Mouse (Mus musculus) heart, embryonic 15.5 days (tissue): ENCODE measurements around the gene Cxcl5. TPM values are rescaled to one million over a fixed set of nuclear protein-coding genes. Genes with fewer than 3 reads are reported as not detected.
A peak's percentile ranks its signal among the peaks of the same experiment; 100 is the strongest.

Experiments
- ATAC-seq: fragments of 200-750 bp; cut with Nextera tagmentation; replicated peaks from 2 replicates; pipeline ENCODE4 v1.8.0; 2017; ENCODE audit warnings: low read depth, moderate TSS enrichment; ENCODE audit not compliant: insufficient number of reproducible peaks, insufficient read depth, low FRiP score
- H3K27ac ChIP-seq: fragments of 300-500 bp; sonication (generic); 2 replicates; pipeline ENCODE4 v1.5.1; 2015; ENCODE audit warnings: mild to moderate bottlenecking, inconsistent platforms
- H3K27me3 ChIP-seq: fragments of 300-500 bp; sonication (generic); 2 replicates; pipeline ENCODE4 v1.6.1; 2015; ENCODE audit warnings: inconsistent platforms
- H3K36me3 ChIP-seq: fragments of 300-500 bp; sonication (generic); 2 replicates; pipeline ENCODE4 v1.6.1; 2015; ENCODE audit warnings: mild to moderate bottlenecking, inconsistent platforms
- H3K4me1 ChIP-seq: fragments of 300-500 bp; sonication (generic); replicated peaks from 2 replicates; pipeline ENCODE4 v1.6.1; 2015; ENCODE audit warnings: inconsistent platforms
- H3K4me2 ChIP-seq: fragments of 300-500 bp; sonication (generic); 2 replicates; pipeline ENCODE4 v1.6.1; 2015; ENCODE audit warnings: inconsistent platforms, mild to moderate bottlenecking, moderate library complexity
- H3K4me3 ChIP-seq: fragments of 300-500 bp; sonication (generic); 2 replicates; pipeline ENCODE4 v1.5.1; 2015; ENCODE audit warnings: mild to moderate bottlenecking, inconsistent platforms
- H3K9ac ChIP-seq: fragments of 300-500 bp; sonication (generic); 2 replicates; pipeline ENCODE4 v1.6.1; 2015; ENCODE audit warnings: mild to moderate bottlenecking, inconsistent platforms
- H3K9me3 ChIP-seq: fragments of 300-500 bp; sonication (generic); replicated peaks from 2 replicates; pipeline ENCODE4 v1.6.1; 2016; ENCODE audit warnings: inconsistent platforms
- WGBS: fragments of 180-500 bp; shearing (Covaris S2); methylation state at CpG from one replicate; pipeline ENCODE4 v1.1.7; 2015; ENCODE audit warnings: mixed read lengths; 5-methylcytosine and 5-hydroxymethylcytosine counted together
- polyA plus RNA-seq: library from polyadenylated mRNA; unstranded; fragments of >200 nt; fragmentation: Nextera tagmentation; extraction: Ambion mirVana; gene quantifications from 2 replicates; pipeline ENCODE4 v1.2.1, GENCODE M21; 2015

Cxcl5 gene
- polyA plus RNA-seq, 1 experiment from 2014 or later: not detected

DNA sequence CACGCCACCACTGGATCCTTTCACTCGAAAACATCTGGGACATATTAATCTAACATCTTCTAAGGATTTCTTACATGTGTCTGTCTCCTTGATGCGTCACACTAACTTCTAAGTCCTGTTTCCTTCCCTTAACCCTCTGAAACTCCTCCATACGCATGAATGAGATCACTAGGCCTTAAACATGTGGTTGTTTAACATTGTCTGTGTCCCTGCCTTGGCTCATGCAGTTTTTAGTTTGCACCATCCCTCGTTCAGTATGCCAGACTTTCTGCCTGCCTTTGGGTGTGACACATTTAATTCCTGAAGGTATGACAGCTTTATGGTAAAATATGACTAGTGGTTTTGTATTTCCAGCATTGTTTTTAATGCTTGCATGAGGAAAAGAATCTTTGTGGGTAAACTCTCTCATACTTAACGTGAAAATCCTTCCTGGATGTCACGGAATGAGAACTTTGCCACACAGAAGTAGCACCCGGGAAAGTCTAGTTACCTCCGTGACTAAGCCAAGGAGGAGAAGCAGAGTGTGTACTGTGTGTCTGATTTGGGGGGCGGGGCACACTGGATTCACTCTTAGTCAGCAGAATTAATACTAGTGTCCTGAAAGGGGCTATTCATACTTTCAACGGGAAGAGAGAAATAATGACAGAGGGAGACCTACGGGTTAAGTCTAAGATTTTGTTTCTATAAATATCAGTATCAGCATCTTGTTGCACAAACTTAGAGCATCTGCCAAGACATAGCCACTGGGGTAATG is 4.9 kb downstream of the Cxcl5 start:
- 73% methylated on average over 12 of the region's 12 CpGs for WGBS
- Histone ChIP-seq H3K4me1 (peaks cover 6% of the 10 kb centered on the region), H3K4me3 (no peak overlapping the region), H3K9ac (no peak overlapping the region), H3K27me3 (peaks cover 8% of the 10 kb centered on the region), H3K4me2 (no peak overlapping the region), H3K36me3 (no peaks in the 10 kb centered on the region), H3K9me3 (no peaks in the 10 kb centered on the region), H3K27ac (no peak overlapping the region)
- no peak for ATAC-seq

DNA sequence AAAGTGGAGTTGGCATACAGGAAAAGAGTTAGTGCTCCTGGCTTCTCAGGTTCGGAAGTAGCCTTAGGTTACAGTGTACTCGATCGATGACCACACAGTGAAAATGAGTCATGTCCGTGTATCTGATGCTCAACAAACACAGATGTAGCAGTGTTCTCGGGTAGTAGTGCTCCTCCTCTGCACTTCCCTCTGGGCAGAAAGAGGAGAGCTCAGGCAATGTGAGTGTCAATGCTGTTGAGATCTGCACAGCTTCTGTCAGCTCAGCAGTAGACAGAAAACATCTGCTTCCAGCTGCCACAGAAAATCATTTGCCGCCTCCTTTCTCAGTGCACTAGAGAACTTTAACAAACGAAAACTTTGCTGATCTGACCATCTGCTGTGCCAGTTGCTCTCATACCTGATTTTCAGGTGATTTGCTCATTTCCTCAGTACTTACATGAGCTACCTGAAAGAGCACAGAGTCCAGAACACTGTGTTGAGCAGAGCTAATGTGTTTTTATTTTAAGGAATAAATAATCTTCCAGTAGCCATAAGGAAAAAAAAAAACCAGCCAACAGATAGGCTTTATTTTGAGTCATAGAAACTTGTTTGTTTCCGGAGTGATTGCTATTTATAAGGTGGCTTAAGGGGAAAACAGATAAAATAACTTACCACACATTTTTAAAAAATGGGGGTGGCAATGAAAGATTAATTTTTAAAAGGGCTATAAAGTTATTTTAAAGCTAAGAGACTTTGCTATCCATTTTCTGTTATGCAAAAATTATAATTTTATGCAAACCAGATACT is 6.9 kb downstream of the Cxcl5 start:
- Histone ChIP-seq H3K36me3 (no peaks in the 10 kb centered on the region), H3K4me1 (no peaks in the 10 kb centered on the region), H3K9me3 (no peaks in the 10 kb centered on the region), H3K27ac (no peak overlapping the region), H3K9ac (no peak overlapping the region), H3K4me3 (no peak overlapping the region), H3K27me3 (no peaks in the 10 kb centered on the region), H3K4me2 (no peak overlapping the region)
- no peak for ATAC-seq
- WGBS: 54% methylated on average over 8 of the region's 8 CpGs

DNA sequence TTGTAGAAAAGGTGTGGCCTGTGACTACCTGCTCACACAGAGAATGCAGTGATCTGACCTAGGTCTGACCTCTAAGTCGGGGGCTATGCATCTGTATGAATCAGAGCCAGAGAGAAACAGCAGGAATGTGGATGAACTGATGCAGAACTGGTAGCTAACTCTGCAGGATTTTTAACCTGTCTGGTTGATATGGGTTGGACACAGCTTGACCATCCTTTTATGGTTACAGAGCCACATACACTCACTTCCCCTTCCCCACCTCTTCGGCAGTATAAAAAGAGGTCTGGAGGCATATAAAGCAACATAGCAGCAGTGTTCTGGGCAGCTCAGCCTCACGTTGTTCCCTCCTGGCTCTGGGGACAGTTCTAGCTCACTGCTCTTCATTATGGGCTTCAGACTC is 9.1 kb downstream of the Cxcl5 start, which contains the start of gene Ppbp:
Ppbp (plus strand) TSS at position 301 of the 400 bp plus-strand sequence.
- no peak within 1 kb of the TSS for H3K9ac ChIP-seq
- 0 out of 2 replicates have a peak, but pooled peaks cover 10% of the 10 kb centered on the region for H3K4me1 ChIP-seq
- no peaks in the 10 kb centered on the region for H3K36me3 ChIP-seq
- H3K9me3 ChIP-seq: no peaks in the 10 kb centered on the region
- WGBS: 50% methylated on average over 3 of the region's 3 CpGs
- no peaks in the 10 kb centered on the region for H3K27me3 ChIP-seq
- H3K4me2 ChIP-seq: no peak within 1 kb of the TSS
- no peak within 1 kb of the TSS for H3K4me3 ChIP-seq
- no peak for ATAC-seq
- no peak within 1 kb of the TSS for H3K27ac ChIP-seq

DNA sequence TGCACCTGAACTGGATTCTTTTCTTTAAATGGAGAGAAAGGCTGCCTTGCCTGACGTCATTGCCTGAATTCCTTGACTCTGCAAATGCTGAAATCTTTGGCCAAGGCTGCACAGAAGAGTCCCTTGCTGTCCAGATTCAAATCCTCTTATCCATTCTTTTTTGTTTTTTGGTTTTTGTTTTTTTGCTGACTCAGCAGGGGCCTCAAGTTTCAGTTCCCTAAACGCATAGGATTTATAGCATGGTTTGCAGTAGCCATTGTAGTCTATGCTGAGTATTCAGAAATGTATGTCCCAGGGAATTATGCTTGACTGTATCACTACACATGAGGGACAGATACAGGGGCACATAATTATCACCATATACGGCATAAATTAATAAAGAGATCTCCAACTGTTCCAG is 12.2 kb downstream of the Cxcl5 start:
- Histone ChIP-seq H3K4me1 (0 out of 2 replicates have a peak, but pooled peaks cover 10% of the 10 kb centered on the region), H3K9me3 (no peaks in the 10 kb centered on the region), H3K27me3 (no peaks in the 10 kb centered on the region), H3K36me3 (no peaks in the 10 kb centered on the region), H3K4me2 (no peak overlapping the region), H3K9ac (no peak overlapping the region), H3K4me3 (no peak overlapping the region), H3K27ac (no peak overlapping the region)
- whole genome bisulfite sequencing: 67% methylated on average over 3 of the region's 3 CpGs
- ATAC-seq: no peak

DNA sequence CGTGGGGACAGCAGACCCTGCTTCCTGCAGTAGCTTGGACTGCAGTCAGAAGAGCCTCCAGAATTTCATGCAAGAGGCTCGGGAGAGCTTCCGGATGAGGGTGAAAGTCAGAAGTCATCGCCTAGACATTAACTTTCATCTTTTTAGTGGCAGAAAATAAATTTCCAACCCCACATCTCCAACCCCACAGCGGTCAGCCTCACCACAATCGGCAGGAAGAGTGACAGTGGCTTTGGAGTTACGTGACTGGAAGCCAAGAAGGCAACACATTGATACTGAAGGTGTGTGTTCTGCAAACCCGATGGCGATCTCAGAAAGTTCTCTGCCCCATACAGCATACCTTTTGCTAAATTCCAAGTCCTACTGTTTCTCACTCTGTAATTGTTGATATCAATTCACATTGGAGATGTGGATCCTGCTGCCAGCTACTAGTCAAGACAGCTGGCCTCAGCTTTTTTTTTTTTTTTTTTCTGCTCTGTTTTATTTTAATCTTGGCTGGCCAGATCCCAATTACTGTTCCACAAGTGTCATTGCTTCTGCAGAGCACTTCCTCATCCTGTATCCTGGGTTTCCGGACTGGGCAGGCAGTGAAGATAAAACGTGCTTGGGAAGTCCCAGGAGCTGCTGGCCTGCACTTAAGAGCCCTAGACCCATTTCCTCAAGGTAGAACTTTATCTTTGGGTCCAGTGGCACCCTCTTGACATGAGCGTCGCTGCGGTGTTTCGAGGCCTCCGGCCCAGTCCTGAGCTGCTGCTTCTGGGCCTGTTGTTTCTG is 12.9 kb downstream of the Cxcl5 start, which contains the start of gene Pf4:
Pf4 (plus strand) TSS at position 556 of the 774 bp plus-strand sequence.
- Histone ChIP-seq H3K36me3 (no peaks in the 10 kb centered on the region), H3K4me1 (0 out of 2 replicates have a peak, but pooled peaks cover 10% of the 10 kb centered on the region), H3K9ac (no peak within 1 kb of the TSS), H3K27me3 (no peaks in the 10 kb centered on the region), H3K9me3 (no peaks in the 10 kb centered on the region), H3K4me2 (peak within 1 kb of the TSS; percentile 7; the same call in 1 of the 2 replicates), H3K27ac (no peak within 1 kb of the TSS), H3K4me3 (no peak within 1 kb of the TSS)
- WGBS: 50% methylated on average over 16 of the region's 16 CpGs
- ATAC-seq: peak; percentile 80

DNA sequence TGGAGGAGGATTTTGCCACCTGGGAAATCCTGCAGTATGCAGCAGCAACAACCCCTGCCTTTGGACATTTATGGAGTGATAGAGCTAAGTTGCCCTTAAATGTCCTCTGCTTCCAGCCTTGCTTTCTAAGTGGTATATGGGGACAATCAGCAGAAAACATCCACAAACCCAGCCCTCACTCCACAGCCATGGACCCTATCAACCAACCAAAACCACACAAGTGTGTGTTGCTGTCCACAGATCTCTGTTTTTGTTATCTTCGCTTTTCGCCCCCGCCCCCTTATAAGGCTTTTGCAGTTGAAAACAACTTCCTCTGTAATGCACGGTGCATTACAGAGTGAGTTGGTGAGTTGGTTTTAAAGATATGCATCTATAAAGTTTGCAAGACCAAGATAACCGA is 16.4 kb downstream of the Cxcl5 start:
- H3K36me3 ChIP-seq: no peaks in the 10 kb centered on the region

DNA sequence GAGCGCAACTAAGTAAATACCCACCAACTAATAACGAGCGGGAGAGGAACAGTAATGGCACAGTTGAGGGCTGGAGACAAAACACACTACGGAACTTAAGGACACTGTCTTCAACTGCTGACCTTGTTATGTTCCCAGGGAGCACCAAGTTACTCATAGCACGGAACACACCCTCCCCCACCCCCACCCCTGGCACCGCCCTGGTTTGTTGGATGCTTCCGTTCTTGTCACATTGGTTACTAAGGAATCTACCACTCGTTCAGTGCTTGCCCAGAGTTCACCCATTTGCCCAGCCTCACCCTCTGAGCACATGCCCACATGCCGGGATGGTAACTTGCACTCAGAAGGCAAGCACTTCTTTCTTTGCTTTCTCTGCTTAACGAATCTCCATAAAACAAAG is 18.5 kb downstream of the Cxcl5 start:
- Histone ChIP-seq H3K36me3 (no peaks in the 10 kb centered on the region), H3K4me1 (0 out of 2 replicates have a peak, but pooled peaks cover under 1% of the 10 kb centered on the region)
- WGBS: 82% methylated on average over 10 of the region's 10 CpGs

More for the DNA sequence above, 16.4 kb downstream of the Cxcl5 start:
- no peak for ATAC-seq
- Histone ChIP-seq H3K27ac (no peak overlapping the region), H3K9ac (no peak overlapping the region), H3K4me2 (no peak overlapping the region), H3K9me3 (no peaks in the 10 kb centered on the region), H3K27me3 (no peaks in the 10 kb centered on the region), H3K4me3 (no peak overlapping the region), H3K4me1 (0 out of 2 replicates have a peak, but pooled peaks cover 10% of the 10 kb centered on the region)
- WGBS: 68% methylated on average over 5 of the region's 5 CpGs

DNA sequence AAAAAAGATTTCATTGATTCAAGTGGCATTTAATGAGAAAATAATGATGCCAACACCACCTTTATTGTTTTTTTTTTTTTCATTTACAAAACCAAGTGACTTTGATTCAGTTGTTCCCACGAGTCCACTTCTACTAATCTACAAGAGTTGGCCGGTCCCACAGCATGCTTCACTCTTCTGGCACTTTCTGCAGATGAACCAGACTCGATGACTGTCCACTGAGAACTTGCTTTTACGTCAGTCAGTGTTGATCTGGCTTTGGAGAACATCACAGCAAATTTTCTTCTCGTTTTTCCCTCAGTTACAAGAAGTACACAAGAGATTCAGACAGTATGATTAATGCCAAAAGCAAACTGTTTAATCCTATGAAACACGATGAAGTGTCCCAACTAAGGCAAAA is 19.7 kb downstream of the Cxcl5 start:
- Histone ChIP-seq H3K9ac (no peak overlapping the region), H3K27me3 (no peaks in the 10 kb centered on the region), H3K36me3 (no peaks in the 10 kb centered on the region), H3K9me3 (no peaks in the 10 kb centered on the region), H3K4me1 (no peaks in the 10 kb centered on the region), H3K4me3 (no peak overlapping the region), H3K4me2 (no peak overlapping the region), H3K27ac (no peak overlapping the region)
- WGBS: 73% methylated on average over 6 of the region's 6 CpGs
- ATAC-seq: no peak

More for the DNA sequence above, 18.5 kb downstream of the Cxcl5 start:
- Histone ChIP-seq H3K4me3 (no peak overlapping the region), H3K27ac (no peak overlapping the region), H3K9ac (no peak overlapping the region), H3K27me3 (no peaks in the 10 kb centered on the region), H3K9me3 (no peaks in the 10 kb centered on the region), H3K4me2 (no peak overlapping the region)
- no peak for ATAC-seq

DNA sequence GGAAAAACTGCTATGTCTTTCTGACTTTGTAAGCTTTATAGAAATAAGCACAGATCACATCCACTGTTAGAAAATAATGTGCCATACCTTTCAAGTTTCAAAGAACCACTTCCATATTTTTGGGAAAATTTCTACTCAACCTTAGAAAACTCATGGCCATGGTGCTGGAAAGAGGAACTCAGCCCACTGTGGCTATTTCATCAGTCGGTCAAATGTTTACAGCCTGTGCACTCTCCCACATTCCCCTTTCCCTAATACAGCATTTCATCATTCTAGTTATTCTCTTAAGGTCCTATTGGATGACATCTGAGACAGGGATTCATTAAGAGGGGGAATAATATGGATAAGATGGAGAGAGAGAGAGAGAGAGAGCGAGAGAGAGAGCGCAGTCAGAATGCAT is 24.5 kb downstream of the Cxcl5 start:
- Histone ChIP-seq H3K36me3 (no peaks in the 10 kb centered on the region), H3K27ac (no peak overlapping the region), H3K4me2 (no peak overlapping the region), H3K4me3 (no peak overlapping the region), H3K27me3 (no peaks in the 10 kb centered on the region), H3K9ac (no peak overlapping the region), H3K9me3 (no peaks in the 10 kb centered on the region), H3K4me1 (peaks cover 4% of the 10 kb centered on the region)
- ATAC-seq: no peak
- WGBS: 81% methylated on average over 3 of the region's 3 CpGs

DNA sequence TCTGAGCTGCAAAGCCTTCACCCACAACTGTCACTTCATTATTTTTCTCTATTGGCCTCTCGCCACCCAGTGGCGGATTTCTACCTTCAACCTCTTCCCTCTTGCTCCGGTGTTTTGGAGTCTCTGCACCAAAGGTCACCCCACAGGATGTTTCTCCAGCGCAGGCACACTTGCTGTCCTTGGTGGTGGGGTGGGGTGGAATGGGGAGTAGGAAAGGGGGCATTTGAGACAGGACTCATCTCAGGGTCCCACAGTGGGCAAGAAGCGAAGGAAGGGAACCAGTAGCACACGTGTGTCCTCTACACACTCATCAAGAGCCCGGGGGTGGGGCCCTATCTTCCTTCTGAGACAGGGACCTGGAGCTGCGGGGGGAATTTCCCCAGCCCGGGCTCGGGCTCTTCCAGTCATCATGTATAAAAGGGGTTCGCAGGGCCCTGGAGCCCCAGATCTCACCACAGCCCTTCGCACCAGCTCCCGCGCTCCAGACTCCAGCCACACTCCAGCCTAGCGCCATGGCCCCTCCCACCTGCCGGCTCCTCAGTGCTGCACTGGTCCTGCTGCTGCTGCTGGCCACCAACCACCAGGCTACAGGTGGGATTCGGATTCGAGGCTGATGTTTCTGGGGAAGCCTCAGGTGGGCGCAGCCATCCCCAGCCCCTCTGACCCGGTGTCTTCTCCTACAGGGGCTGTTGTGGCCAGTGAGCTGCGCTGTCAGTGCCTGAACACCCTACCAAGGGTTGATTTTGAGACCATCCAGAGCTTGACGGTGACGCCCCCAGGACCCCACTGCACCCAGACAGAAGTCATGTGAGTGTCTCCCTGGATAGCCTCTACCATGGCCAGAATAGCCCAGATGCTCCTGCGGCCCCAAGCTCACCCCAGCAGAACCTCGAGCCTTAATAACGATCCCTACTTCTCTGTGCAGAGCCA is 26.8 kb downstream of the Cxcl5 start, which contains the start of gene Cxcl3:
Cxcl3 (plus strand) TSS at position 445 of the 930 bp plus-strand sequence.
- Histone ChIP-seq H3K36me3 (no peaks in the 10 kb centered on the region), H3K9me3 (no peaks in the 10 kb centered on the region), H3K4me1 (peaks cover 4% of the 10 kb centered on the region), H3K27me3 (no peaks in the 10 kb centered on the region), H3K9ac (peak within 1 kb of the TSS; percentile 19; the same call in 1 of the 2 replicates), H3K27ac (no peak within 1 kb of the TSS), H3K4me3 (peak within 1 kb of the TSS; percentile 48), H3K4me2 (peak within 1 kb of the TSS; percentile 92)
- peak; percentile 75 for ATAC-seq
- WGBS: 14% methylated on average over 26 of the region's 26 CpGs
